Mouse (Mus musculus) midbrain, postnatal 0 days (tissue): ENCODE measurements around the gene C87436. TPM values are rescaled to one million over a fixed set of nuclear protein-coding genes. Genes with fewer than 3 reads are reported as not detected.

Source experiments
- ATAC-seq: fragments of 200-750 bp; cut with Nextera tagmentation; 2 replicates; pipeline ENCODE4 v1.8.0; 2017; ENCODE audit warnings: moderate number of reproducible peaks, mild to moderate bottlenecking, moderate TSS enrichment, moderate library complexity; ENCODE audit not compliant: low FRiP score
- DNase-seq: peaks from one replicate; pipeline ENCODE4 v3.0.0-alpha.2; 2015; ENCODE audit warnings: low spot score
- H3K27ac ChIP-seq: fragments of 300-500 bp; sonication (generic); 2 replicates; pipeline ENCODE4 v1.5.1; 2014; ENCODE audit warnings: low read depth, mild to moderate bottlenecking, low read length, mixed read lengths
- H3K27me3 ChIP-seq: fragments of 300-500 bp; sonication (generic); 2 replicates; pipeline ENCODE4 v1.6.1; 2014; ENCODE audit warnings: low read length, control low read depth, mixed read lengths; ENCODE audit not compliant: insufficient read depth
- H3K36me3 ChIP-seq: fragments of 300-500 bp; sonication (generic); 2 replicates; pipeline ENCODE4 v1.6.1; 2014; ENCODE audit warnings: low read length, control low read depth, mixed read lengths; ENCODE audit not compliant: insufficient read depth
- H3K4me1 ChIP-seq: fragments of 300-500 bp; sonication (generic); 2 replicates; pipeline ENCODE4 v1.6.1; 2014; ENCODE audit warnings: mild to moderate bottlenecking, control low read depth, antibody characterized with exemption, low read length, mixed read lengths; ENCODE audit not compliant: insufficient read depth
- H3K4me2 ChIP-seq: fragments of 300-500 bp; sonication (generic); 2 replicates; pipeline ENCODE4 v1.6.1; 2014; ENCODE audit warnings: low read depth, mild to moderate bottlenecking, low read length, mixed read lengths; ENCODE audit not compliant: poor library complexity, severe bottlenecking
- H3K4me3 ChIP-seq: fragments of 300-500 bp; sonication (generic); 2 replicates; pipeline ENCODE4 v1.5.1; 2014; ENCODE audit warnings: low read depth, mild to moderate bottlenecking, low read length, moderate library complexity
- H3K9ac ChIP-seq: fragments of 300-500 bp; sonication (generic); replicated peaks from 2 replicates; pipeline ENCODE4 v1.6.1; 2014; ENCODE audit warnings: mild to moderate bottlenecking, low read length, moderate library complexity, mixed read lengths; ENCODE audit not compliant: poor library complexity, severe bottlenecking
- H3K9me3 ChIP-seq: fragments of 300-500 bp; sonication (generic); 2 replicates; pipeline ENCODE4 v1.6.1; 2016; ENCODE audit warnings: low read length, control low read depth
- CTCF ChIP-seq: IDR thresholded peaks from 2 replicates; pipeline ENCODE4 v1.5.1; 2016; ENCODE audit warnings: antibody characterized with exemption, mild to moderate bottlenecking
- WGBS: fragments of 180-500 bp; shearing (Covaris S2); extraction: QIAGEN DNeasy Blood & Tissue Kit; methylation state at CpG from one replicate; pipeline ENCODE4 v1.1.7; 2014; 5-methylcytosine and 5-hydroxymethylcytosine counted together
- polyA plus RNA-seq: library from polyadenylated mRNA; unstranded; fragments of >200 nt; fragmentation: Nextera tagmentation; extraction: Ambion mirVana; gene quantifications from 2 replicates; pipeline ENCODE4 v1.2.1, GENCODE M21; 2015
- total RNA-seq: library from RNA; depleted of rRNA; stranded (reverse); fragments of >200 nt; gene quantifications from 2 replicates; pipeline ENCODE4 v1.2.3, GENCODE M21; 2014

Gene C87436
- total and polyA plus RNA-seq, 2 experiments from 2014 or later: 13.9 to 16.3 TPM

DNA sequence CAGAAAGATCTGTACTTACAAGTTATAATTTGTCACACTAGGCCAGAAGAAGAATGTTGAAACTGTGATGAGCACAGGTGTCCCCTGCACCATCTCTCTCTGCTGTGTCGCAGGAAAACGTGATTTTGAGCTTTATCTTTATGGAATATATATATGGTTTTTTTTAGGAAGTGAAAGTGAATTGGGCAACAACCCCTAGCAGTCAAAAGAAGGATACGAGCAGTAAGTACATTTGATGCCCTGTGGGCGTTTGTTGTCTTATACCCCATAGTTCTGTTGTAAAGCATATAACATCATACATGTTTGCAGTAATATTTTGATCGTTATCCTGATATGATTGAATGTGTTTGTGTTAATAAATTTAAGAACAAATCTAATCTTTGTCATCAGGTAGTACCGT lies 19.5 kb upstream of the C87436 start:
- Histone ChIP-seq H3K4me2 (no peak overlapping the region), H3K4me1 (no peaks in the 10 kb centered on the region), H3K27ac (no peak overlapping the region), H3K27me3 (no peaks in the 10 kb centered on the region), H3K9ac (no peak overlapping the region), H3K36me3 (peaks cover 57% of the 10 kb centered on the region), H3K4me3 (no peak overlapping the region), H3K9me3 (no peaks in the 10 kb centered on the region)
- no peak for ATAC-seq
- WGBS: 95% methylated on average over 6 of the region's 6 CpGs
- no peak for TF ChIP-seq CTCF
- DNase-seq: no peak

- peaks cover 57% of the 10 kb centered on the region for H3K36me3 ChIP-seq
Measured at GRCm38 (mm10) chr6:86419239-86419638, 18.9 kb upstream of the C87436 start.

GRCm38 (mm10) chr6:86420491-86420890 lies 17.7 kb upstream of the C87436 start:
- Histone ChIP-seq H3K4me1 (no peaks in the 10 kb centered on the region), H3K27me3 (no peaks in the 10 kb centered on the region), H3K4me3 (no peak overlapping the region), H3K9ac (no peak overlapping the region), H3K9me3 (no peaks in the 10 kb centered on the region), H3K27ac (no peak overlapping the region), H3K4me2 (no peak overlapping the region), H3K36me3 (peaks cover 63% of the 10 kb centered on the region)
- 77% methylated on average over 6 of the region's 6 CpGs for WGBS
- TF ChIP-seq CTCF: peak; percentile 61
- DNase-seq (peak; percentile 53), ATAC-seq (no peak)

More at GRCm38 (mm10) chr6:86419239-86419638, 18.9 kb upstream of the C87436 start:
- H3K9me3 ChIP-seq: no peaks in the 10 kb centered on the region
- H3K27ac ChIP-seq: no peak overlapping the region
- no peak overlapping the region for H3K4me2 ChIP-seq
- H3K9ac ChIP-seq: no peak overlapping the region
- no peak for TF ChIP-seq CTCF
- no peaks in the 10 kb centered on the region for H3K4me1 ChIP-seq
- ATAC-seq: no peak
- no peak overlapping the region for H3K4me3 ChIP-seq
- no peak for DNase-seq
- H3K27me3 ChIP-seq: no peaks in the 10 kb centered on the region
- 88% methylated on average over 3 of the region's 3 CpGs for WGBS

DNA sequence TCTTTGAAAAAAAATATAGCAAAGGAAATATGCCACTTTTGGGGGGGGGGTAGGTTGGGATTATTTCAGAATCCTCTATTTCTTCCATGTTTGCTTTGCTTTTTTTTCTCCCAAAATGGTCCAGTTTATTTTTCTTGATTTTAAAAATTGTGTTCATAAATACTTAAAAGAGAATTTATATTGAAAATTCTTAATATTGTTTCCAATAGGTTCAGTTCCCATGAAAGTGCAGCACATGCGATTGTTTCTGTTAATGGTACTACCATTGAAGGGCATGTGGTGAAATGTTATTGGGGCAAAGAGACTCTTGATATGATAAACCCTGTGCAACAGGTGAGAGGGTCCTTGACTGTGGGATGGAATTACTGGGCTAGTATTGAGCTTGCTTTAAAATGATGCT lies 11.8 kb upstream of the C87436 start, which contains the start of gene Gm44790:
Gene Gm44790 (plus strand): TSS at position 301 of the 400 bp plus-strand sequence.
- H3K4me3 ChIP-seq: no peak within 1 kb of the TSS
- no peaks in the 10 kb centered on the region for H3K4me1 ChIP-seq
- DNase-seq (no peak), ATAC-seq (no peak)
- H3K27ac ChIP-seq: no peak within 1 kb of the TSS
- no peak for TF ChIP-seq CTCF
- WGBS: 100% methylated on average over 1 of the region's 1 CpGs
- H3K9ac ChIP-seq: no peak within 1 kb of the TSS
- no peaks in the 10 kb centered on the region for H3K27me3 ChIP-seq
- H3K9me3 ChIP-seq: no peaks in the 10 kb centered on the region
- peaks cover 59% of the 10 kb centered on the region for H3K36me3 ChIP-seq
- no peak within 1 kb of the TSS for H3K4me2 ChIP-seq

GRCm38 (mm10) chr6:86431531-86431930 lies 6.6 kb upstream of the C87436 start:
- Histone ChIP-seq H3K4me1 (no peaks in the 10 kb centered on the region), H3K9ac (no peak overlapping the region), H3K36me3 (peaks cover 65% of the 10 kb centered on the region), H3K9me3 (no peaks in the 10 kb centered on the region), H3K4me3 (no peak overlapping the region), H3K27me3 (no peaks in the 10 kb centered on the region), H3K4me2 (no peak overlapping the region), H3K27ac (no peak overlapping the region)
- DNase-seq (no peak), ATAC-seq (no peak)
- TF ChIP-seq CTCF: no peak
- WGBS: 98% methylated on average over 3 of the region's 3 CpGs

DNA sequence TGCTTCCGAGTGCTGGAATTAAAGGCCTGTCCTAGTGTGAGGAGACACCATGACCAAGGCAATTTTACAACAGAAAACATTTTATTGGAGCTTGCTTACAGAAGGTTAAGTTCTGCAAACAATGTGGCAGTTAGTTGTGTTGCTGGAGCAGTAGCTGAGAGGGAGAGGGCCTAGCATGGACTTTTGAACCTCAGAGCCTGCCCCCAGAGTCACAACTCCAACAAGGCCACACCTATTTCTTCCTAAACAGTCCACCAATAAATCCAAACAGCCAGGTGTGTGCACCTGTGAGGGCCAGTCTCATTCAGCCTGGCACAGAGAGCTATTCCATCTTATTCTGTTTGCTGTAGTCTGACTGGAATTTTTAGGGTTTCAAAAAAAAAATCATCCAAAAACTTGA lies 4.5 kb upstream of the C87436 start:
- H3K9ac ChIP-seq: no peak overlapping the region
- 94% methylated on average over 1 of the region's 1 CpGs for WGBS
- DNase-seq: no peak
- H3K27ac ChIP-seq: no peak overlapping the region
- ATAC-seq: no peak
- H3K4me2 ChIP-seq: no peak overlapping the region
- no peak for TF ChIP-seq CTCF
- no peaks in the 10 kb centered on the region for H3K27me3 ChIP-seq
- no peaks in the 10 kb centered on the region for H3K4me1 ChIP-seq
- H3K9me3 ChIP-seq: no peaks in the 10 kb centered on the region
- H3K4me3 ChIP-seq: no peak overlapping the region
- H3K36me3 ChIP-seq: peaks cover 47% of the 10 kb centered on the region
